Mouse (Mus musculus) lung, adult 2 months (tissue): ENCODE measurements around the gene Vsx1.

Source experiments
- CTCF ChIP-seq: fragments of 200-500 bp; IDR thresholded peaks from 2 replicates; pipeline ENCODE4 v1.5.1; 2011; ENCODE audit warnings: mild to moderate bottlenecking, low read length, control low read depth; ENCODE audit not compliant: insufficient read depth
- POLR2A ChIP-seq: fragments of 200-500 bp; IDR thresholded peaks from 2 replicates; pipeline ENCODE4 v1.6.1; 2011; ENCODE audit warnings: low read depth, mild to moderate bottlenecking, control low read depth, low read length, borderline replicate concordance; ENCODE audit errors: extremely low read depth

DNA sequence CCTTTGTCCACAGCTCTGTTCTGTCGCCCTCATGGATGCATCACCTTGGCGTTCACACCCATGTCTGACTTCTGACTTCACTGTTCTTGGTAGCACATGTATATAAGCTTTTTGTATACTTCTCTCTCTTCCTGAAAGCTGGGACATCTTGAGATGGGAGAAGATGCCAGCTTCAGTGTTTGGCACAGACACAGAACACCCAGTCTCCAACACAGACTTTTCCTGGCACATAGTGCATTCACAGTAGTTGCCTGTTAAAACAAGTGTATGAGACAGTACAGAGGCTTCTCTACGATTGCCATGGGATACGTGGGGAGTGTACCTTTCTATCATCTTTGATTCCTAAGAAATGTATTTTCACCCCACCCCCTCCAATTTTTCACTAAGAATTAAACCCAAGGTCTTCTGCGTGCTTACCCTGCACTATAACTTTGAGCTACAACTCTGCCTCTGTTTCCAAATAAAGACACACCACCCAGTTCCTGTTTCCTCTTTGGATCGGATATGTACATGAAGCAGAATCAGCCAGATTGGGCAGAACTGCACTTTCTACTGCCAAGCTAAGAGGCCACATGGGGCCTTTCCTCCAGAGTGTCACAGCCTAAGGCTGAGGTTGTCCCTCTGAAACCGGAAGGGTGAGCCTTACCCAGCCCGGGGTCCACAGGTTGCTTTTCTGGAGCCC is 17.4 kb downstream of the Vsx1 start:
- TF ChIP-seq POLR2A, result no peak
- TF ChIP-seq CTCF, result no peak
